Mouse (Mus musculus) urinary bladder, postnatal 10 days (tissue): ENCODE data around the gene Glb1l.
"Not testable (repeated sequence)": the region's sequence is repeated elsewhere in the genome, so short reads cannot be mapped to it uniquely, and the experiment has no call there.

Source experiments
- DNase-seq: peaks from one replicate; pipeline ENCODE4 v3.0.0; 2022; ENCODE audit warnings: low spot score

The Glb1l gene

GRCm38 (mm10) chr1:75210136-75211087, at the start of gene Glb1l, which contains the start of gene Stk16:
Gene Glb1l, minus strand, starts transcription at chr1:75210813.
Gene Stk16, plus strand, starts transcription at chr1:75210838.
- DNase-seq = peak; percentile 87

GRCm38 (mm10) chr1:75255516-75256046, 45.0 kb upstream of the Glb1l start:
- no peak for DNase-seq

GRCm38 (mm10) chr1:75254625-75255013, 44.0 kb upstream of the Glb1l start:
- DNase-seq = no peak

- peak; percentile 61 for DNase-seq
These were observed 43.4 kb upstream of the Glb1l start for GRCm38 (mm10) chr1:75253849-75254624.

- no peak for DNase-seq
These were observed 42.4 kb upstream of the Glb1l start for GRCm38 (mm10) chr1:75253029-75253428.

- DNase-seq = no peak
These were observed 41.7 kb upstream of the Glb1l start for GRCm38 (mm10) chr1:75252308-75252707.

GRCm38 (mm10) chr1:75251112-75251970, 40.7 kb upstream of the Glb1l start:
- DNase-seq = peak; percentile 49

- DNase-seq = no peak
These were observed 39.9 kb upstream of the Glb1l start for GRCm38 (mm10) chr1:75250498-75250897.

- DNase-seq = no peak
These were observed 37.6 kb upstream of the Glb1l start for GRCm38 (mm10) chr1:75248041-75248772.

GRCm38 (mm10) chr1:75247071-75247930, 36.7 kb upstream of the Glb1l start:
- no peak for DNase-seq

GRCm38 (mm10) chr1:75244836-75245235, 34.2 kb upstream of the Glb1l start:
- no peak for DNase-seq

- no peak for DNase-seq
These were observed 33.7 kb upstream of the Glb1l start for GRCm38 (mm10) chr1:75244175-75244826.

GRCm38 (mm10) chr1:75243411-75243810, 32.8 kb upstream of the Glb1l start:
- no peak for DNase-seq

GRCm38 (mm10) chr1:75239591-75239990, 29.0 kb upstream of the Glb1l start:
- DNase-seq = no peak

- peak; percentile 57 for DNase-seq
These were observed 25.8 kb upstream of the Glb1l start, which contains the start of gene Dnajb2 for GRCm38 (mm10) chr1:75236117-75237050. Gene Dnajb2, plus strand, starts transcription at chr1:75236406.

GRCm38 (mm10) chr1:75234606-75235005, 24.0 kb upstream of the Glb1l start:
- no peak for DNase-seq

GRCm38 (mm10) chr1:75232489-75232888, 21.9 kb upstream of the Glb1l start:
- not testable (repeated sequence) for DNase-seq

- no peak for DNase-seq
These were observed 21.1 kb upstream of the Glb1l start, which contains the start of gene A630095N17Rik for GRCm38 (mm10) chr1:75231664-75232152. Gene A630095N17Rik, minus strand, starts transcription at chr1:75232102.
